Mouse (Mus musculus): Measurements from ENCODE around the gene Nckap5. TPM values are rescaled to one million over a fixed set of nuclear protein-coding genes. Genes with fewer than 3 reads are reported as not detected.

Nckap5 gene
- total and polyA plus RNA-seq, 3 experiments, result not detected

GRCm38 (mm10) chr1:126658731-126659130, 171.9 kb downstream of the Nckap5 start:
- Histone ChIP-seq H3K36me3 (ENCODE audit: control insufficient read depth in 1 of 2, insufficient read depth in 2 of 2, low read length in 2 of 2) (no peaks in the 10 kb centered on the region), H3K4me1 (ENCODE audit: control insufficient read depth in 1 of 2, insufficient read depth in 2 of 2, low read length in 2 of 2) (no peaks in the 10 kb centered on the region), H3K9me3 (replicated peaks; ENCODE audit: insufficient read depth, low read length) (no peaks in the 10 kb centered on the region), H3K9ac (ENCODE audit: control insufficient read depth, low read depth, low read length, poor library complexity, severe bottlenecking) (no peak overlapping the region), H3K4me3 (ENCODE audit: control insufficient read depth in 1 of 2, insufficient read depth in 1 of 2, low read depth in 2 of 2, low read length in 2 of 2) (no peak overlapping the region), H3K27ac (ENCODE audit: control insufficient read depth, low read depth, low read length) (no peak overlapping the region), H3K27me3 (ENCODE audit: control insufficient read depth in 1 of 2, insufficient read depth in 2 of 2, low read length in 2 of 2) (no peaks in the 10 kb centered on the region), H3K79me2 (ENCODE audit: control insufficient read depth, insufficient read depth, low read length, poor library complexity) (no peaks in the 10 kb centered on the region)
- DNase-seq (ENCODE audit: low read depth, low spot score), result no peak
- no peak for TF ChIP-seq ZNF384 (IDR thresholded peaks at IDR 0.05; ENCODE audit: low read depth, low read length)
- TF ChIP-seq CHD1 (IDR thresholded peaks at IDR 0.05; ENCODE audit: low read depth, low read length), result no peak
- no peak for TF ChIP-seq RCOR1 (IDR thresholded peaks at IDR 0.05; ENCODE audit: low read depth, low read length)
- no peak for TF ChIP-seq JUND (IDR thresholded peaks at IDR 0.05; ENCODE audit: low read depth, low read length)
- no peak for TF ChIP-seq MXI1 (IDR thresholded peaks at IDR 0.05; ENCODE audit: low read depth, low read length)

DNA sequence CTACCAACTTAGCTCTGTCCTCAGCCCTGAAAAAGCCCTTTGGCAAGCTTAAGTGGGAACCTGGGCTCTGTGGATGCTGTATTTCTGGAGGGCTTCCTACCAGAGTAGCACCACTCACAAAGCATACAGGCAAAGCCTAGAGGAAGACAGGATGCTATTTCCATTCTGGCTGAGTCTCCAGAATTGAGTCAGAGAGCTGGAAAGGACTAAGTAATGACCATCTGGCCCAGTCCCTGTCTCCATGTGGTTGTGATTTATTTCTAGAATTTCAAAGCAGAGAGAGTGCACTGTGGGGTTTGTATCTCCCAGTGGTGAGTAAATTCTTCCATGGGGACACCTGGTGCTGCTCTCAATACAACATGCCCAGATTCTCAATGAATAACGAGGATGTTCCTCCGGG, 174.4 kb downstream of the Nckap5 start:
- Histone ChIP-seq H3K4me3 (ENCODE audit: control insufficient read depth in 1 of 2, insufficient read depth in 1 of 2, low read depth in 2 of 2, low read length in 2 of 2) (no peak overlapping the region), H3K4me1 (ENCODE audit: control insufficient read depth in 1 of 2, insufficient read depth in 2 of 2, low read length in 2 of 2) (no peaks in the 10 kb centered on the region), H3K36me3 (ENCODE audit: control insufficient read depth in 1 of 2, insufficient read depth in 2 of 2, low read length in 2 of 2) (no peaks in the 10 kb centered on the region), H3K9ac (ENCODE audit: control insufficient read depth, low read depth, low read length, poor library complexity, severe bottlenecking) (no peak overlapping the region), H3K9me3 (replicated peaks; ENCODE audit: insufficient read depth, low read length) (no peaks in the 10 kb centered on the region), H3K79me2 (ENCODE audit: control insufficient read depth, insufficient read depth, low read length, poor library complexity) (no peaks in the 10 kb centered on the region), H3K27ac (ENCODE audit: control insufficient read depth, low read depth, low read length) (no peak overlapping the region), H3K27me3 (ENCODE audit: control insufficient read depth in 1 of 2, insufficient read depth in 2 of 2, low read length in 2 of 2) (no peaks in the 10 kb centered on the region)
- no peak for TF ChIP-seq TBP (IDR thresholded peaks at IDR 0.05; ENCODE audit: low read depth, low read length)
- no peak for TF ChIP-seq ETS1 (IDR thresholded peaks at IDR 0.05; ENCODE audit: low read depth, low read length)
- TF ChIP-seq MXI1 (IDR thresholded peaks at IDR 0.05; ENCODE audit: low read depth, low read length), result no peak
- no peak for TF ChIP-seq MAX (IDR thresholded peaks at IDR 0.05; ENCODE audit: low read length)
- no peak for TF ChIP-seq RAD21 (IDR thresholded peaks at IDR 0.05; ENCODE audit: low read depth, low read length)
- TF ChIP-seq POLR2A (IDR thresholded peaks at IDR 0.05; ENCODE audit: control insufficient read depth in 1 of 2, insufficient read depth in 1 of 2, low read depth in 1 of 2, low read length in 2 of 2, poor library complexity in 1 of 2), result no peak
- TF ChIP-seq ZKSCAN1 (IDR thresholded peaks at IDR 0.05; ENCODE audit: low read depth, low read length), result no peak
- TF ChIP-seq POLR2AphosphoS2 (IDR thresholded peaks at IDR 0.05; ENCODE audit: low read length), result no peak
- no peak for TF ChIP-seq MYB (IDR thresholded peaks at IDR 0.05; ENCODE audit: low read depth, low read length)
- no peak for TF ChIP-seq HCFC1 (IDR thresholded peaks at IDR 0.05; ENCODE audit: low read depth, low read length)
- no peak for TF ChIP-seq KAT2A (conservative IDR thresholded peaks at IDR 0.05; ENCODE audit: low read depth, low read length)
- no peak for TF ChIP-seq JUND (IDR thresholded peaks at IDR 0.05; ENCODE audit: low read depth, low read length)
- no peak for TF ChIP-seq CTCF (IDR thresholded peaks at IDR 0.05 in 2 of 3, conservative IDR thresholded peaks at IDR 0.05 in 1 of 3; ENCODE audit: control insufficient read depth in 1 of 3, insufficient read depth in 1 of 3, low read depth in 2 of 3, low read length in 3 of 3, poor library complexity in 1 of 3, severe bottlenecking in 1 of 3)
- TF ChIP-seq USF2 (IDR thresholded peaks at IDR 0.05; ENCODE audit: borderline replicate concordance in 1 of 2, insufficient read depth in 1 of 2, low read depth in 1 of 2, low read length in 2 of 2), result no peak
- DNase-seq (ENCODE audit: low read depth, low spot score), result no peak

All from MEL (cell line).